In the genomic region with DNA sequence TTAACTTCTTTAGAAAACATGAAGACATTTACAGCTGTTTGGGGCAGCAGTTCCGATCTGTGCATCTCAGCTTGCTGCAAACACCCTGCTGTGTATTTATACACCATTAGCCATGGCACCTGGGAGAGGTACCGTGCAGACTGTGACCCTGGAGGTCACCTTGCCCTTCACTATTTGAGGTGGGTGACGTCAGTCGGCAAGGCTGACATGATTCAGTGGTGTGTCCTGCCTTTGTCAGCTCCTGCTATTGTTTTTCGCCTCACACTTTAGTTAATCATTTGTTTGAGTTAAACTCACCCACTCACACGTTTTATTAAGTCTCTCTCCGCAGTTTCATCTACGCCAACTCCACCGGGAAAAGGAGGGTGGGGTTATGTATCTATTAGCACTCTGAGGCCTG, we compare ENCODE assay signal across 27 mouse cellular contexts.
DNase-seq lines count a peak whose midpoint lies in the region; ATAC-seq and TF ChIP-seq lines count a peak whose summit lies in the region.
"Had no signal": no experiment of that assay in that cellular context is flagged by ENCODE, and none has a peak within 500 bp of the region (broad histone marks: within the 10 kb centered on the region; RNA-seq: fewer than 3 reads in every experiment).

No protein-coding gene starts in this region.

- in situ Hi-C loops in Patski (cut with MboI; ENCODE audit: low pct_unique_long_range_greater_than_20kb): no loop called here

- DNase-seq in kidney, adult 9 months: peak; percentile 24
- no peak for DNase-seq in kidney, adult 8-10 months
- DNase-seq in Patski (ENCODE audit: low read depth, low spot score) (peak; percentile 39), ZHBTc4 (ENCODE audit: low read depth, low spot score) (peak; percentile 44)
- no peak for DNase-seq in urinary bladder, adult 18-20 months (ENCODE audit: low spot score in 2 of 2)
- no peak for DNase-seq in spleen, postnatal 14 days (ENCODE audit: low spot score in 2 of 2)
- DNase-seq: adrenal gland, postnatal 14 days; B cell, adult 2 months; cerebellum, adult 11 months; cerebellum, adult 9-11 months; embryo, embryonic 11 days; gastrocnemius, postnatal 25 days; heart, adult 18-20 months; layer of hippocampus, adult 9-11 months; lung, postnatal 36 days; right cerebral cortex, postnatal 4 days; thymus, adult 18-20 months; thymus, postnatal 25 days had no signal

- no peak overlapping the region for H3K4me3 ChIP-seq in stomach, embryonic 15.5 days (replicated peaks)
- H3K4me3 ChIP-seq: embryonic facial prominence, embryonic 12.5 days; heart, embryonic 12.5 days; hindbrain, embryonic 15.5 days; limb, embryonic 12.5 days had no signal

- 47% methylated on average over 9 of the region's 9 CpGs for WGBS in stomach, embryonic 15.5 days

- CTCF ChIA-PET in Patski (lab: Charles Lee): no interaction called here

- H3K9ac ChIP-seq in stomach, embryonic 15.5 days: no peak overlapping the region
- H3K9ac ChIP-seq: embryonic facial prominence, embryonic 12.5 days; heart, embryonic 12.5 days; hindbrain, embryonic 15.5 days; limb, embryonic 12.5 days had no signal

- H3K27ac ChIP-seq in stomach, embryonic 15.5 days: no peak overlapping the region
- H3K27ac ChIP-seq: embryonic facial prominence, embryonic 12.5 days; hindbrain, embryonic 15.5 days; limb, embryonic 12.5 days had no signal

- no peak for TF ChIP-seq CTCF in Patski (IDR thresholded peaks at IDR 0.05)

- no peaks in the 10 kb centered on the region for H3K4me1 ChIP-seq in stomach, embryonic 15.5 days
- H3K4me1 ChIP-seq: embryonic facial prominence, embryonic 12.5 days; hindbrain, embryonic 15.5 days; limb, embryonic 12.5 days had no signal

- POLR2A ChIA-PET in Patski (lab: Charles Lee): no interaction called here

- H3K27me3 ChIP-seq in Patski: no peaks in the 10 kb centered on the region
- H3K27me3 ChIP-seq in stomach, embryonic 15.5 days (replicated peaks): no peaks in the 10 kb centered on the region
- H3K27me3 ChIP-seq: heart, embryonic 12.5 days; hindbrain, embryonic 15.5 days; limb, embryonic 12.5 days had no signal

- ATAC-seq in Patski: no peak
- ATAC-seq in stomach, embryonic 15.5 days (ENCODE audit: insufficient read depth, low FRiP score, low read depth): peak; percentile 56; the same call in 1 of the 2 replicates
- ATAC-seq: forebrain, embryonic 14.5 days; inflammation-experienced regulatory T-cells, adult 6 months; midbrain, embryonic 16.5 days had no signal

- no peak overlapping the region for H3K4me2 ChIP-seq in stomach, embryonic 15.5 days
- H3K4me2 ChIP-seq: embryonic facial prominence, embryonic 12.5 days; heart, embryonic 12.5 days; hindbrain, embryonic 15.5 days; limb, embryonic 12.5 days; midbrain, embryonic 11.5 days had no signal

- H3K36me3 ChIP-seq in stomach, embryonic 15.5 days: no peaks in the 10 kb centered on the region
- H3K36me3 ChIP-seq: embryonic facial prominence, embryonic 12.5 days; heart, embryonic 12.5 days; hindbrain, embryonic 15.5 days; limb, embryonic 12.5 days had no signal

- no peaks in the 10 kb centered on the region for H3K9me3 ChIP-seq in stomach, embryonic 15.5 days
- H3K9me3 ChIP-seq: embryonic facial prominence, embryonic 12.5 days; heart, embryonic 12.5 days; hindbrain, embryonic 15.5 days; limb, embryonic 12.5 days had no signal

Comparison
In these comparisons a context has a peak if more than half of its experiments do, and no peak if none do; other contexts are left out.
1. DNase-seq: peak in kidney, adult 9 months (single experiment), Patski (single experiment) and ZHBTc4 (single experiment); none in kidney, adult 8-10 months (0 of 2), urinary bladder, adult 18-20 months (0 of 2) and spleen, postnatal 14 days (0 of 2).